Mouse (Mus musculus) limb, embryonic 14.5 days (tissue): Measurements from ENCODE around the gene Asgr1. TPM values are rescaled to one million over a fixed set of nuclear protein-coding genes. Genes with fewer than 3 reads are reported as not detected.
A peak's percentile ranks its signal among the peaks of the same experiment; 100 is the strongest.

Source experiments
- ATAC-seq: fragments of 200-750 bp; cut with Nextera tagmentation; 2 replicates; pipeline ENCODE4 v1.8.0; 2017; ENCODE audit warnings: low read depth, moderate number of reproducible peaks, moderate TSS enrichment; ENCODE audit not compliant: low FRiP score
- DNase-seq: peaks from one replicate; pipeline ENCODE4 v3.0.0-alpha.2; 2015; ENCODE audit warnings: low spot score
- H3K27ac ChIP-seq: fragments of 300-500 bp; sonication (generic); replicated peaks from 2 replicates; pipeline ENCODE4 v1.5.1; 2014; ENCODE audit warnings: low read depth, mild to moderate bottlenecking, low read length, moderate library complexity, mixed read lengths
- H3K27me3 ChIP-seq: fragments of 300-500 bp; sonication (generic); 2 replicates; pipeline ENCODE4 v1.6.1; 2014; ENCODE audit warnings: low read length, mixed read lengths; ENCODE audit not compliant: control insufficient read depth, insufficient read depth
- H3K36me3 ChIP-seq: fragments of 300-500 bp; sonication (generic); 2 replicates; pipeline ENCODE4 v1.6.1; 2014; ENCODE audit warnings: mild to moderate bottlenecking, low read length, moderate library complexity, mixed read lengths; ENCODE audit not compliant: control insufficient read depth, insufficient read depth
- H3K4me1 ChIP-seq: fragments of 300-500 bp; sonication (generic); 2 replicates; pipeline ENCODE4 v1.6.1; 2014; ENCODE audit warnings: antibody characterized with exemption, low read length, mixed read lengths; ENCODE audit not compliant: control insufficient read depth, insufficient read depth
- H3K4me2 ChIP-seq: fragments of 300-500 bp; sonication (generic); replicated peaks from 2 replicates; pipeline ENCODE4 v1.6.1; 2014; ENCODE audit warnings: low read depth, mild to moderate bottlenecking, low read length, moderate library complexity; ENCODE audit not compliant: severe bottlenecking
- H3K4me3 ChIP-seq: fragments of 300-500 bp; sonication (generic); replicated peaks from 2 replicates; pipeline ENCODE4 v1.5.1; 2014; ENCODE audit warnings: low read length
- H3K9ac ChIP-seq: fragments of 300-500 bp; sonication (generic); 2 replicates; pipeline ENCODE4 v1.6.1; 2014; ENCODE audit warnings: mild to moderate bottlenecking, low read depth, low read length, moderate library complexity; ENCODE audit not compliant: severe bottlenecking
- H3K9me3 ChIP-seq: fragments of 300-500 bp; sonication (generic); 2 replicates; pipeline ENCODE4 v1.6.1; 2016; ENCODE audit warnings: low read length; ENCODE audit not compliant: control insufficient read depth
- POLR2A ChIP-seq: fragments of 200-500 bp; IDR thresholded peaks from 2 replicates; pipeline ENCODE4 v1.8.0; 2012; ENCODE audit warnings: inconsistent platforms, mild to moderate bottlenecking, moderate library complexity, borderline replicate concordance; ENCODE audit not compliant: insufficient read depth, insufficient read length; ENCODE audit errors: extremely low read depth
- WGBS: fragments of 180-500 bp; shearing (Covaris S2); extraction: QIAGEN DNeasy Blood & Tissue Kit; methylation state at CpG from one replicate; pipeline ENCODE4 v1.1.7; 2014; 5-methylcytosine and 5-hydroxymethylcytosine counted together
- polyA plus RNA-seq, 2 experiments: library from polyadenylated mRNA; depleted of rRNA in 1 of 2; stranded (reverse) in 1 of 2; unstranded in 1 of 2; fragments of >200 nt; fragmentation: Nextera tagmentation in 1 of 2; extraction: Ambion mirVana in 1 of 2; gene quantifications; 2 replicates each; pipeline versions ENCODE4 v1.2.1 to v1.2.3; 2012 to 2014

The Asgr1 gene
- polyA plus RNA-seq, 2 experiments, result 0.99 to 1.6 TPM

DNA sequence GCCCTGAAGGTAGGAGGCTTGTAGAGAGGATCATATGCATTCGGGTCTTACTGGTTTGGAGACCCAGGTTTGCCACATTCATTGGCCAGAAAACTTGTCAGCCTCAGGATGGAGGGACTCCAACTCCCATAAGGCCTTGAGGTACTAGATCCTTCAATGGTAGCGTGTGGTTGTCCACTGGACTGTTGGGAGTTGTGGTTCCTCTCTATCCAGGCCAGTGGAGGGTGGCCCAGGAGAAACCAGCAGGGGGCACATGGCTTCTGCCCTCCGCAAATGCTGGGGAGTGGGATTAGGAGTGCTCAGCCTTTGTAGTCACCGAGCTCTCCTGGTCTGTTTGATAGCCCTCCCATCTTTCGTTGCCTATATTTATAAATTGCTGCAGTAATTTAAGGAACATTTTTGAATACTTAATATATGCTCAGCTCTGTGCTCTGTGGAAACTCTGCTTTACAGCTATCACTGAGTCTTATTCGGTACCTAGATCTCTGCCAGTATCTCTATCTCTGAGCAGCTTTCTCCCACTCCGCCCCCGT is 33.1 kb upstream of the Asgr1 start:
- Histone ChIP-seq H3K27me3 (no peaks in the 10 kb centered on the region), H3K9me3 (no peaks in the 10 kb centered on the region), H3K4me3 (peak overlapping the region; percentile 79), H3K36me3 (no peaks in the 10 kb centered on the region), H3K4me2 (peak overlapping the region; percentile 89), H3K27ac (peak overlapping the region; percentile 63), H3K4me1 (peaks cover 49% of the 10 kb centered on the region), H3K9ac (0 out of 2 replicates have a peak overlapping the region, but pooled peaks have one; percentile 21)
- peak; percentile 89 for DNase-seq
- TF ChIP-seq POLR2A, result no peak
- ATAC-seq, result peak; percentile 60
- WGBS, result 0% methylated on average over 8 of the region's 8 CpGs

DNA sequence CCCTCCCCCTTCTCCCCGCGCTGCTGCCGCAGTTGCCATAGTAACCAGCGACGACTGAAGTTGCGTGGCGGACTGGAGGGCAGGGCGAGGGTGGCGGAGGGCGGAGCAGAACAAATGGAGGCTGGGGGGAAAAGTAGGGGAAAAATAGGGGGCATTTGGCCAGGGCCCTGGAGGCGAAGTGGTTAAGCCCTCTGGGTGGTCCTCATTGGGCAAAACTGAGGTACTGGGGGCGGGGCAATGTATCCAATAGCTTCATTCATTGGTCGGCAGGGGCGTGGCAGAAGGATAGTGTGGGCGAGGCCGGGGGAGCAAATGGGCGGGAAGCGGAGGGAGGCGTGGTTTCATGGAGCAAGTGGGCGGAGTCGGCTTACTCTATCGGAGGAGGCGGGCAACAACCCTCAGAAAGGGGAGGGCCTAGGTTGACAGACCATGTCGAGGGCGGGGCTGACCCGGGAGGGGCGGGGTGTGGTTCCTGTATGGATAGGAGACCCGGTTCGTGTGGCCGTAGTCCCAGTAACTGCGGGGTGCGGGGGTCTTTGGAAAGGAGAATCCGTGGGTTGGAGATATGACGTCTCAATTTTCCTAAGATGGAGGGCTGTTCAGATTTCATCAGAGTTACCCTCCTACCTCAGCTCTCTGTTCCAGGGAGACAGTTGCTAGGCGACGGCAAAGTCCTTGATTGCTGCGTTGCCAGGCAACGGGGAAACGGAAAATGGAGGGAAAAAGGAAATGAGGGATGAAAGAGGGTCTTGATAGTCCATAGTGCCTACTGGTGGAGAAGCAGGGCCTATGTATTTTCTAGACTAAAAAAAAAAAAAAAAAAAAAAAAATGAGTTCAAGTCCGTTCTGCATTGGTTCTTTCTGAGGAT is 32.4 kb upstream of the Asgr1 start:
- Histone ChIP-seq H3K4me2 (peak overlapping the region; percentile 89), H3K36me3 (no peaks in the 10 kb centered on the region), H3K27ac (peak overlapping the region; percentile 63), H3K9ac (0 out of 2 replicates have a peak overlapping the region, but pooled peaks have one; percentile 21), H3K4me1 (peaks cover 56% of the 10 kb centered on the region), H3K27me3 (no peaks in the 10 kb centered on the region), H3K9me3 (no peaks in the 10 kb centered on the region), H3K4me3 (peak overlapping the region; percentile 79)
- TF ChIP-seq POLR2A, result no peak
- ATAC-seq (peak; percentile 72), DNase-seq (peak; percentile 99)
- WGBS, result 2% methylated on average over 40 of the region's 40 CpGs

DNA sequence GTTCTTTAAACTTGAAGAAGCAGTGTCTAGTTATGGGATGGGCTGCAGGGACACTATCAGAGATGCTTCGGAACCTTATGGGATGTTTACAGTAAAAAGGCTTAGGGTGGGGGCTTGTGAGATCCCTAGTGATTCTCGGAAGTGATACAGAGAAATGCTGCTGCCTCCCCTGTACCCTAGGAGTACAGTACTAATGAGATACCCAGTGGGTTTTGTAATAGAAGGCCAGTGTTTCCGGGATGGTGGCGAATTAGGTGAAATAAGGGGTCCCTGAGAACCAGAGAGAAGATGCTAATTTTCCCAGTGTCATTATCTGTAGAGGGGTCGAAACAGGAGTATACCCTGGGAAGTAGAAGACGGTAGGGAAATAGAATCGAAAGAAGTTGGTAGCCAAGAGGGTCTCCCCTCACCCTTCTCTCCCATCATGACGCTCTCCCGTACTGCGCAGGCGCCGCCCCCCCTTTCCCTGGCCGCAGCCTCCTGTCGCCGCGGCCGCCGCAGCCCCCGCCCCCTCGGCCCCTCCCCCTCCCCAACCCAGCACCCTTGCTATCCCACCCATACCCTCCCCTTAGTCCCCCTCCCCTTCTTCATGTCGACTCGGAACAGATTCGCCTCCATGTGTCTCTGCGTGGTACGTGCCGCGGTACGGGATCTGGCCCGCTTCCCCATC is 30.3 kb upstream of the Asgr1 start:
- TF ChIP-seq POLR2A, result no peak
- H3K9ac ChIP-seq, result peak overlapping the region; percentile 52
- ATAC-seq (no peak), DNase-seq (no peak)
- H3K36me3 ChIP-seq, result no peaks in the 10 kb centered on the region
- 10% methylated on average over 11 of the region's 29 CpGs for WGBS
- no peaks in the 10 kb centered on the region for H3K27me3 ChIP-seq
- no peak overlapping the region for H3K27ac ChIP-seq
- H3K4me3 ChIP-seq, result peak overlapping the region; percentile 30
- peak overlapping the region; percentile 62 for H3K4me2 ChIP-seq
- H3K4me1 ChIP-seq, result peaks cover 67% of the 10 kb centered on the region
- H3K9me3 ChIP-seq, result no peaks in the 10 kb centered on the region

DNA sequence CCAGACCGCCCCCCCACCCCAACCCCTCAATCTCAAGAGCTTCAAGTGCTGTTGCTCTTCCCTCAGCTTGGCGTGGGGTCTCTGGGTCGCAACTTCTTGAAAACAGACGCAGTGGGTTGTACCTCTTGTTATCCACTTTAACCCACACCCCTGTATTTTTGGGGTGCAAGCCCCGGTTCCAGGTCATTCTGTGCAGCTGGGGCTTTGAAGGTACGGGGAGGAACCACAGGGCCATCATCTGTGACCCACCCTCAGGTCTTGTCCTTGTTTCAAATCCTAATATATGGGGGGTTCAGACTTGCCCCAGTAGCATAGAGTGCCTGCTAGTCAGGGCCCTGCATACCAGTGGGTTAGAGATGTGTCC is 29.8 kb upstream of the Asgr1 start:
- Histone ChIP-seq H3K27ac (no peak overlapping the region), H3K4me3 (peak overlapping the region; percentile 30), H3K36me3 (no peaks in the 10 kb centered on the region), H3K4me1 (peaks cover 69% of the 10 kb centered on the region), H3K9ac (peak overlapping the region; percentile 52), H3K27me3 (no peaks in the 10 kb centered on the region), H3K9me3 (no peaks in the 10 kb centered on the region), H3K4me2 (peak overlapping the region; percentile 62)
- ATAC-seq, result no peak
- WGBS, result 20% methylated on average over 5 of the region's 6 CpGs
- DNase-seq, result no peak
- TF ChIP-seq POLR2A, result no peak

DNA sequence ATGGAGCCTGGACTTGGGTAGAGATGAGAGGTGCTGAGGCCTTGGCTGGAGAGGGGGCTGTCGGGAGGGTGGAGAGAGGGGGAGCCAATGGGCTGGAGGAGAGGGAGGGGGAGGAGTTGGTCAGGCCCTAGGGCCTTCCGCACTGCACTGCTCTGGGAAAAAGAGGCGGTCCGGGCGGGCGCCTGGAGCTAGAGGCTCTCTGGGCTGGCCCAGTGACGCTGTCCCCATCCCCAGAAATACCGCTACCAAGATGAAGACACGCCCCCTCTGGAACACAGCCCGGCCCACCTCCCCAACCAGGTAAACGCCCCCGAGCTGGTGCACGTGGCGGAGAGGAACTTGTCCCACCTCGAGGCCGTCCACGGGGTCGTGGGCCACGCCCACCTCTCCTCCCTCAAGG is 27.2 kb upstream of the Asgr1 start:
- Histone ChIP-seq H3K4me1 (peaks cover 62% of the 10 kb centered on the region), H3K27ac (peak overlapping the region; percentile 30; the same call in 1 of the 2 replicates), H3K9me3 (no peaks in the 10 kb centered on the region), H3K4me3 (peak overlapping the region; percentile 20), H3K4me2 (peak overlapping the region; percentile 44), H3K36me3 (peaks cover 16% of the 10 kb centered on the region), H3K9ac (no peak overlapping the region), H3K27me3 (no peaks in the 10 kb centered on the region)
- ATAC-seq (peak; percentile 42), DNase-seq (peak; percentile 71)
- no peak for TF ChIP-seq POLR2A
- WGBS, result 2% methylated on average over 15 of the region's 19 CpGs
